Mouse (Mus musculus) liver, adult 2 months (tissue): Measurements from ENCODE around the gene Icam4. TPM values are rescaled to one million over a fixed set of nuclear protein-coding genes. Genes with fewer than 3 reads are reported as not detected.

Experiments used
- DNase-seq: peaks from one replicate; pipeline ENCODE4 v3.0.0-alpha.2; 2011; ENCODE audit warnings: low read depth, low spot score; ENCODE audit errors: extremely low read depth
- H3K27ac ChIP-seq: fragments of 200-500 bp; replicated peaks from 2 replicates; pipeline ENCODE4 v1.5.1; 2012; ENCODE audit warnings: low read depth, mild to moderate bottlenecking, control low read depth, inconsistent platforms, low read length; ENCODE audit not compliant: insufficient read depth
- H3K27me3 ChIP-seq: fragments of 200-500 bp; 2 replicates; pipeline ENCODE4 v1.6.1; 2012; ENCODE audit warnings: mild to moderate bottlenecking, moderate library complexity, low read length, inconsistent platforms; ENCODE audit not compliant: control insufficient read depth, insufficient read depth
- H3K36me3 ChIP-seq: fragments of 200-500 bp; 2 replicates; pipeline ENCODE4 v1.6.1; 2012; ENCODE audit warnings: low read length, inconsistent platforms; ENCODE audit not compliant: control insufficient read depth, insufficient read depth
- H3K4me1 ChIP-seq: fragments of 200-500 bp; 2 replicates; pipeline ENCODE4 v1.6.1; 2011; ENCODE audit warnings: low read length; ENCODE audit not compliant: control insufficient read depth, insufficient read depth
- H3K4me3 ChIP-seq: fragments of 200-500 bp; 2 replicates; pipeline ENCODE4 v1.5.1; 2011; ENCODE audit warnings: low read depth, mild to moderate bottlenecking, control low read depth, low read length, moderate library complexity; ENCODE audit not compliant: insufficient read depth
- H3K79me2 ChIP-seq: fragments of 200-500 bp; 2 replicates; pipeline ENCODE4 v1.6.1; 2012; ENCODE audit warnings: inconsistent platforms, mild to moderate bottlenecking, low read length, moderate library complexity; ENCODE audit not compliant: control insufficient read depth, insufficient read depth
- H3K9ac ChIP-seq: fragments of 200-500 bp; 2 replicates; pipeline ENCODE4 v1.6.1; 2012; ENCODE audit warnings: low read depth, mild to moderate bottlenecking, control low read depth, inconsistent platforms, low read length
- CTCF ChIP-seq: fragments of 200-500 bp; IDR thresholded peaks from 2 replicates; pipeline ENCODE4 v1.5.1; 2011; ENCODE audit warnings: low read depth, low read length, control low read depth
- POLR2A ChIP-seq: fragments of 200-500 bp; IDR thresholded peaks from 2 replicates; pipeline ENCODE4 v1.6.1; 2011; ENCODE audit warnings: low read length, control low read depth; ENCODE audit not compliant: insufficient read depth; ENCODE audit errors: extremely low read depth
- WGBS: fragments of 180-500 bp; shearing (Covaris S2); methylation state at CpG from one replicate; pipeline ENCODE4 v1.1.7; 2018; 5-methylcytosine and 5-hydroxymethylcytosine counted together
- polyA plus RNA-seq: library from polyadenylated mRNA; depleted of rRNA; stranded (reverse); fragments of >200 nt; gene quantifications from 2 replicates; pipeline ENCODE4 v1.2.3, GENCODE M21; 2012
- total RNA-seq: library from RNA; depleted of rRNA; stranded (reverse); fragments of >200 nt; gene quantifications from 2 replicates; pipeline ENCODE4 v1.2.3, GENCODE M21; 2014

Icam4 gene
- total and polyA plus RNA-seq, 2 experiments, result 0.28 to 0.81 TPM

GRCm38 (mm10) chr9:21051578-21051977, 22.4 kb downstream of the Icam4 start:
- Histone ChIP-seq H3K9ac (no peak overlapping the region), H3K4me1 (no peaks in the 10 kb centered on the region), H3K27me3 (no peaks in the 10 kb centered on the region), H3K79me2 (no peaks in the 10 kb centered on the region), H3K27ac (no peak overlapping the region), H3K4me3 (no peak overlapping the region), H3K36me3 (no peaks in the 10 kb centered on the region)
- DNase-seq, result no peak
- 80% methylated on average over 10 of the region's 10 CpGs for WGBS
- TF ChIP-seq CTCF (no peak), POLR2A (no peak)

GRCm38 (mm10) chr9:21062928-21063327, 33.8 kb downstream of the Icam4 start:
- no peak overlapping the region for H3K27ac ChIP-seq
- 80% methylated on average over 2 of the region's 2 CpGs for WGBS
- TF ChIP-seq CTCF, result no peak
- no peak for TF ChIP-seq POLR2A
- no peaks in the 10 kb centered on the region for H3K36me3 ChIP-seq
- H3K79me2 ChIP-seq, result no peaks in the 10 kb centered on the region
- H3K4me3 ChIP-seq, result no peak overlapping the region
- no peak overlapping the region for H3K9ac ChIP-seq
- H3K27me3 ChIP-seq, result no peaks in the 10 kb centered on the region
- DNase-seq, result no peak
- no peaks in the 10 kb centered on the region for H3K4me1 ChIP-seq

- no peak for DNase-seq
- TF ChIP-seq CTCF (no peak), POLR2A (no peak)
- no peak within 1 kb of the TSS for H3K27ac ChIP-seq
- no peaks in the 10 kb centered on the region for H3K4me1 ChIP-seq
- no peaks in the 10 kb centered on the region for H3K36me3 ChIP-seq
- WGBS, result 85% methylated on average over 27 of the region's 27 CpGs
- no peaks in the 10 kb centered on the region for H3K79me2 ChIP-seq
- no peak within 1 kb of the TSS for H3K9ac ChIP-seq
- H3K4me3 ChIP-seq, result no peak within 1 kb of the TSS
- H3K27me3 ChIP-seq, result no peaks in the 10 kb centered on the region
Observed at GRCm38 (mm10) chr9:21067006-21067684, 38.0 kb downstream of the Icam4 start, which contains the start of gene Zglp1. Zglp1 (minus strand) TSS chr9:21067093.

- Histone ChIP-seq H3K4me1 (peaks cover 7% of the 10 kb centered on the region), H3K27me3 (no peaks in the 10 kb centered on the region), H3K27ac (no peak overlapping the region), H3K36me3 (peaks cover 5% of the 10 kb centered on the region; the same call in 1 of the 2 replicates), H3K9ac (peak overlapping the region; percentile 89), H3K4me3 (peak overlapping the region; percentile 88), H3K79me2 (0 out of 2 replicates have a peak, but pooled peaks cover 4% of the 10 kb centered on the region)
- no peak for DNase-seq
- 8% methylated on average over 4 of the region's 4 CpGs for WGBS
- TF ChIP-seq CTCF (no peak), POLR2A (no peak)
Observed at GRCm38 (mm10) chr9:21072641-21073040, 43.5 kb downstream of the Icam4 start.

GRCm38 (mm10) chr9:21073044-21073840, 44.1 kb downstream of the Icam4 start, which contains the start of the genes Gm49373 and Fdx1l:
Gm49373 (minus strand) TSS chr9:21073096.
Fdx1l (minus strand) TSS chr9:21073614.
- H3K36me3 ChIP-seq, result peaks cover 5% of the 10 kb centered on the region; the same call in 1 of the 2 replicates
- TF ChIP-seq CTCF, result no peak
- TF ChIP-seq POLR2A, result 0 out of 2 replicates have a peak, but pooled peaks have one; percentile 54
- DNase-seq, result peak; percentile 84
- H3K4me3 ChIP-seq, result peak within 1 kb of the TSS; percentile 88
- H3K79me2 ChIP-seq, result 0 out of 2 replicates have a peak, but pooled peaks cover 4% of the 10 kb centered on the region
- 2% methylated on average over 58 of the region's 58 CpGs for WGBS
- H3K9ac ChIP-seq, result peak within 1 kb of the TSS; percentile 89
- H3K27me3 ChIP-seq, result no peaks in the 10 kb centered on the region
- H3K27ac ChIP-seq, result peak within 1 kb of the TSS; percentile 43
- peaks cover 7% of the 10 kb centered on the region for H3K4me1 ChIP-seq
